Mouse (Mus musculus): Measurements from ENCODE around the gene Setd3.

Setd3 gene

GRCm38 (mm10) chr12:108200094-108200493 lies 21.0 kb upstream of the Setd3 start:
- no peak for DNase-seq

- DNase-seq = no peak
Observed at GRCm38 (mm10) chr12:108198447-108198846, 19.3 kb upstream of the Setd3 start.

- no peak for DNase-seq
Observed at GRCm38 (mm10) chr12:108195761-108196160, 16.6 kb upstream of the Setd3 start.

- DNase-seq = peak; percentile 27
Observed at GRCm38 (mm10) chr12:108193878-108194277, 14.8 kb upstream of the Setd3 start.

- DNase-seq = no peak
Observed at GRCm38 (mm10) chr12:108187541-108188091, 8.5 kb upstream of the Setd3 start.

- DNase-seq = no peak
Observed at GRCm38 (mm10) chr12:108181716-108182115, 2.6 kb upstream of the Setd3 start.

- DNase-seq = peak; percentile 100
Observed at GRCm38 (mm10) chr12:108179321-108180266, 480 bp upstream of the Setd3 start, which contains the start of gene Ccnk. Gene Ccnk, plus strand, starts transcription at chr12:108179579.

GRCm38 (mm10) chr12:108178331-108179245 lies 526 bp downstream of the Setd3 start:
- DNase-seq = peak; percentile 51

- DNase-seq = no peak
Observed at GRCm38 (mm10) chr12:108176366-108176765, 2.7 kb downstream of the Setd3 start.

- DNase-seq = peak; percentile 63
Observed at GRCm38 (mm10) chr12:108174606-108175505, 4.3 kb downstream of the Setd3 start.

GRCm38 (mm10) chr12:108172639-108173038 lies 6.5 kb downstream of the Setd3 start:
- no peak for DNase-seq

- no peak for DNase-seq
Observed at GRCm38 (mm10) chr12:108171336-108171735, 7.8 kb downstream of the Setd3 start.

GRCm38 (mm10) chr12:108170467-108170866 lies 8.6 kb downstream of the Setd3 start:
- DNase-seq = no peak

GRCm38 (mm10) chr12:108168909-108169308 lies 10.2 kb downstream of the Setd3 start:
- no peak for DNase-seq

- DNase-seq = no peak
Observed at GRCm38 (mm10) chr12:108163706-108164105, 15.4 kb downstream of the Setd3 start.

- peak; percentile 42 for DNase-seq
Observed at GRCm38 (mm10) chr12:108162036-108162435, 17.1 kb downstream of the Setd3 start.

- no peak for DNase-seq
Observed at GRCm38 (mm10) chr12:108159863-108160262, 19.3 kb downstream of the Setd3 start.

GRCm38 (mm10) chr12:108152743-108153142 lies 26.4 kb downstream of the Setd3 start:
- no peak for DNase-seq

- no peak for DNase-seq
Observed at GRCm38 (mm10) chr12:108149764-108150163, 29.4 kb downstream of the Setd3 start.

GRCm38 (mm10) chr12:108145198-108145597 lies 33.9 kb downstream of the Setd3 start:
- no peak for DNase-seq

GRCm38 (mm10) chr12:108143624-108144498 lies 35.3 kb downstream of the Setd3 start:
- peak; percentile 78 for DNase-seq

Measured in kidney, adult 9 months (tissue).